Mouse (Mus musculus): ENCODE measurements around the gene Ppp3ca. TPM values are rescaled to one million over a fixed set of nuclear protein-coding genes. Genes with fewer than 3 reads are reported as not detected.

Gene Ppp3ca
- total and polyA plus RNA-seq, 3 experiments: 63.4 to 143 (median 130) TPM

GRCm38 (mm10) chr3:136895498-136895897, 225.6 kb downstream of the Ppp3ca start:
- H3K4me3 ChIP-seq (replicated peaks in 1 of 3; ENCODE audit: low read depth in 2 of 3, low read length in 2 of 3, poor library complexity in 1 of 3): no peak overlapping the region
- peaks cover 53 to 93% of the 10 kb centered on the region in 2 experiments for H3K36me3 ChIP-seq (replicated peaks in 1 of 2; ENCODE audit: control insufficient read depth in 1 of 2, insufficient read depth in 1 of 2, low read length in 1 of 2)
- TF ChIP-seq ZMIZ1 (IDR thresholded peaks at IDR 0.05; ENCODE audit: low read depth, low read length) (no peak), RAD21 (IDR thresholded peaks at IDR 0.05; ENCODE audit: low read depth, low read length) (peak; percentile 79), MYC (IDR thresholded peaks at IDR 0.05; ENCODE audit: low read depth, low read length) (peak; percentile 73), MEF2A (IDR thresholded peaks at IDR 0.05; ENCODE audit: borderline replicate concordance, low read depth, low read length) (no peak), JUN (IDR thresholded peaks at IDR 0.05; ENCODE audit: insufficient read depth, low read depth, low read length) (no peak), SMC3 (IDR thresholded peaks at IDR 0.05; ENCODE audit: low read depth, low read length) (peak; percentile 81), HCFC1 (IDR thresholded peaks at IDR 0.05; ENCODE audit: low read depth, low read length) (no peak), CTCF (conservative IDR thresholded peaks at IDR 0.05 in 1 of 2, IDR thresholded peaks at IDR 0.05 in 1 of 2; ENCODE audit: low read depth in 2 of 2, low read length in 2 of 2) (peak; percentile 76 to 90)
- peak; percentile 65 for DNase-seq (ENCODE audit: extremely low read depth)
- H3K4me2 ChIP-seq (ENCODE audit: insufficient read depth, low read depth, poor library complexity, severe bottlenecking): no peak overlapping the region
- H3K9me3 ChIP-seq (replicated peaks; ENCODE audit: low read length): no peaks in the 10 kb centered on the region
- in situ Hi-C loops (cut with MboI; ENCODE audit: low pct_ligation_motif_present, low pct_unique_long_range_greater_than_20kb, low sequenced_read_pairs): loop anchor here (25.0 kb wide), 1 partner anchor 1008 kb away; no protein-coding TSS in a partner anchor
- dilution Hi-C loops (cut with MboI; ENCODE audit: extremely low pct_ligation_motif_present, extremely low pct_unique_long_range_greater_than_20kb, low sequenced_read_pairs): no loop called here
- H3K79me2 ChIP-seq (replicated peaks; ENCODE audit: control insufficient read depth, extremely low read depth, insufficient read depth, poor library complexity, severe bottlenecking): no peaks in the 10 kb centered on the region
- H3K4me1 ChIP-seq (ENCODE audit: control insufficient read depth in 1 of 2, insufficient read depth in 2 of 2): peaks cover 0 to 3% of the 10 kb centered on the region in 2 experiments; a peak in 1 of 4 replicates
- H3K27me3 ChIP-seq (replicated peaks): no peaks in the 10 kb centered on the region
- H3K9ac ChIP-seq (ENCODE audit: insufficient read depth, low read depth): no peak overlapping the region
- no peak overlapping the region for H3K27ac ChIP-seq (ENCODE audit: insufficient read depth, low read depth)

GRCm38 (mm10) chr3:136896276-136896675, 226.4 kb downstream of the Ppp3ca start:
- dilution Hi-C loops (cut with MboI; ENCODE audit: extremely low pct_ligation_motif_present, extremely low pct_unique_long_range_greater_than_20kb, low sequenced_read_pairs) (no loop called here), in situ Hi-C loops (cut with MboI; ENCODE audit: low pct_ligation_motif_present, low pct_unique_long_range_greater_than_20kb, low sequenced_read_pairs) (loop anchor here (25.0 kb wide), 1 partner anchor 1009 kb away; no protein-coding TSS in a partner anchor)
- Histone ChIP-seq H3K4me2 (ENCODE audit: insufficient read depth, low read depth, poor library complexity, severe bottlenecking) (no peak overlapping the region), H3K27me3 (replicated peaks) (no peaks in the 10 kb centered on the region), H3K9me3 (replicated peaks; ENCODE audit: low read length) (no peaks in the 10 kb centered on the region), H3K36me3 (replicated peaks in 1 of 2; ENCODE audit: control insufficient read depth in 1 of 2, insufficient read depth in 1 of 2, low read length in 1 of 2) (peaks cover 56 to 93% of the 10 kb centered on the region in 2 experiments), H3K9ac (ENCODE audit: insufficient read depth, low read depth) (no peak overlapping the region), H3K79me2 (replicated peaks; ENCODE audit: control insufficient read depth, extremely low read depth, insufficient read depth, poor library complexity, severe bottlenecking) (no peaks in the 10 kb centered on the region), H3K27ac (ENCODE audit: insufficient read depth, low read depth) (no peak overlapping the region), H3K4me1 (ENCODE audit: control insufficient read depth in 1 of 2, insufficient read depth in 2 of 2) (peaks cover 0 to 3% of the 10 kb centered on the region in 2 experiments; a peak in 1 of 4 replicates), H3K4me3 (replicated peaks in 1 of 3; ENCODE audit: low read depth in 2 of 3, low read length in 2 of 3, poor library complexity in 1 of 3) (no peak overlapping the region)
- DNase-seq (ENCODE audit: extremely low read depth): no peak
- TF ChIP-seq ZNF384 (IDR thresholded peaks at IDR 0.05; ENCODE audit: low read depth, low read length) (no peak), MXI1 (IDR thresholded peaks at IDR 0.05; ENCODE audit: low read depth, low read length) (no peak), USF1 (IDR thresholded peaks at IDR 0.05; ENCODE audit: low read depth, low read length) (no peak), POLR2AphosphoS2 (IDR thresholded peaks at IDR 0.05; ENCODE audit: low read depth, low read length) (no peak), JUND (conservative IDR thresholded peaks at IDR 0.05; ENCODE audit: low read depth, low read length) (no peak), SMC3 (IDR thresholded peaks at IDR 0.05; ENCODE audit: low read depth, low read length) (no peak), RAD21 (IDR thresholded peaks at IDR 0.05; ENCODE audit: low read depth, low read length) (no peak), CHD1 (IDR thresholded peaks at IDR 0.05; ENCODE audit: low read depth, low read length) (no peak), PAX5 (IDR thresholded peaks at IDR 0.05; ENCODE audit: low read length) (no peak)

All from CH12.LX (cell line).